Mouse (Mus musculus): ENCODE results near the gene Asgr1.

The Asgr1 gene

GRCm38 (mm10) chr11:70074379-70075071, 20.6 kb downstream of the Asgr1 start:
- peak; percentile 57 for DNase-seq

GRCm38 (mm10) chr11:70075581-70075980, 21.7 kb downstream of the Asgr1 start:
- no peak for DNase-seq

GRCm38 (mm10) chr11:70077441-70077840, 23.6 kb downstream of the Asgr1 start:
- DNase-seq, result no peak

- no peak for DNase-seq
Measured at GRCm38 (mm10) chr11:70079175-70079574, 25.3 kb downstream of the Asgr1 start.

DNA sequence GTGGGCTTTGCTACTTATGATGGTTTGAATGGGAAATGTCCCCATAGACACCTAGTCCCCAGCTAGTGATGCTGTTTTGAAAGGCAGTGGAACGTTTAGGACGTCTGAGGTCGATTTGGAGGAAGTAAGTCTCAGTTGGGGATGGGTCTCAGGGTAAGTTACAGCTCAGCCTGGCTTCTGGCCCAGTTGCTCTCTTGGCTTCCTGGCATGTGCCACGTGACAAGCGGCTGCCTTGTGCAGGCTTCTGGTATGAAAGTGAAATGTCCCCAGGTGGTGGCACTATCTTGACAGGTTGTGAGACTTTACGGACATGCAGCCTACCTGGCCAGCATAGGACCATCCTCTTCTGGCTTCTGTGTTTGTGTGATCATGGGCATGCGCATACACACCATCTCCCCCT, 26.0 kb downstream of the Asgr1 start:
- no peak for DNase-seq

GRCm38 (mm10) chr11:70080803-70081590, 27.1 kb downstream of the Asgr1 start:
- DNase-seq, result no peak

- DNase-seq, result no peak
Measured at GRCm38 (mm10) chr11:70084563-70084962, 30.7 kb downstream of the Asgr1 start.

- no peak for DNase-seq
Measured at GRCm38 (mm10) chr11:70091986-70092783, 38.3 kb downstream of the Asgr1 start, which contains the start of gene Asgr2. Gene Asgr2, plus strand, starts transcription at chr11:70092644.

- DNase-seq, result no peak
Measured at GRCm38 (mm10) chr11:70097396-70097795, 43.5 kb downstream of the Asgr1 start.

DNA sequence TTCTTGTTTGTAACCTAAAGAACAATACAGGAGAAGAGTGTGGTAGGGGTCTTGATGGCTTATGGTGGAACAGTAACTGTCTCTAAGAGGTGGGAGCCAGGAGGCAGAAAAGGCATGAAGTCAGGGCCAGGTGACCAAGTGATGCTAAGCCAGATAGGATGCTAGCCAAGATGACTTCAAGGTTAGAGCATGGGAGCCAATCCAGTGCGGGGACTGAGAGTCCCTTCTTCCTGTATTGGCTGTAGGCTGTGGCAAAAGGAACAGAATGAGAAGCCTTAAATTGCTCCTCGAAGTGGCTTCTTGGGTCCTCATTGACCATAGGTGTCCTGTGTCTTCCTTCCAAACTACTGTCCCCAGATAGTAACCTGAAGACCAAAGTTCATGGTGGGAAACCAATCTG, 45.2 kb downstream of the Asgr1 start:
- DNase-seq, result no peak

DNA sequence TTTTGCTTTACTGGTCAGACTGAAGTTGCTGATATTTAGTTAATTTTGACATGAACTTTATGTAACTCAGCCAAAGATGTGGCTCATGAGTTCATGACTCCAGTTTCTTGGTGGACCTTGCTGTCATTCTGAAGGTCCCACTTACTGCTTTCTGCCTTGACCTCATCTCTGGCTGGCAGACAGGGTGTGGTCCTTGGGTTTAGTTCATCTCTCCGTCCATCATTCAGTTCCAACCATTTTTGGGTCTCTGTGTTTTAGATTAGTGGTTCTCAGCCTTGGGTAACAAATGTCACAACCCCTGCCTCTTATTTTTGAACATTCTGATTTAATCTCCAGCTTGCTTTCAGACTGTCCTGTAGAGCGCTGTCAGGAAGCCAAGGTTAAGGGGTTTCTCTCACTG, 45.9 kb downstream of the Asgr1 start:
- DNase-seq, result no peak

DNA sequence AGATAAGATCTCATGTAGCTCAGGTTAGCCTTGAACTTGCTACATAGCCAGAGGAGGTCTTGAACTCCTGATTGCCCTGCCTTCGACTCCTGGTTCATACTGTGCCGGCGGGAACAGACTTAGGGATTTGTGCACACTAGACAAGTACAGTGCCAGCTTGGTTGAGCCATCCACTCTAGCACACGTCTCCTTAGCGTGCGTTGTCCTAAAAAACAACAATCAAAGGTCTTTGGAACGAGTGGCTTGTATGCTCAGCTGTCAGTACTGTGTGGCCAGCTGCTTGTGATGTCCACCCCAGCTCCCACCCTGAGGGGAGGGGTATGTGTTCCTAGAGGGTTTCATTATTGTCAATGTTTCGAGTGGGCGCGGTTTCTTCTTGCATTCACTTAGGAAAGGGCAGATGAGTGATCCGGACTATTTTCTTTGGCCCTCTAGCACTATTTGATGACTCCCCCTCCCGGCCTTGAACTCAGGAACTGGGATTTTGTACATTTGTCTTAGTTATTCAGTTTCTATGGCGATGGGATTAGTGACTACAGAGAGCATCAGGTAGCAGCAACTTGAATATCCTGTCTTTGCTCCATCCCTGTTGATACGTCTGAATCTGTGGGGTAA, 49.9 kb downstream of the Asgr1 start:
- DNase-seq, result no peak

DNA sequence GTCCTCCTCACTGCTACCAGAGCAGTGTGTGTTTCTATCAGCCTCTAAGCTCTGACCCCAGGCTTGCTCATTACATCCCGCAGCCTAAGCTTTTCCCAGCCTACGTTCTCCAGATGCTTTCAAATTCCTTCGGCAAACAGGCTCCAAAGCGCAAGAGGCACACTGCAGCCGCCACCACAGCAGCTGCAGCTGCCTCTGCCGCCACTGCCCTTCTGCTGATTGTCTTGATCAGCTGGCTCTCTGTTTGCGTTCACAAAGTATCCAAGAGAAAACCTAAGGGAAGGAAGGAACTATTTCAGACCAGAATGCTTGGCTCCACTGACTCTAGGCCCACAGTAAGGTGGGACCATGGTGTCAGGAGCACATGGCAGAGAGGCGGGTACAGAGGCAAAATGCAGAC, 53.2 kb downstream of the Asgr1 start:
- DNase-seq, result no peak
